Mouse (Mus musculus): ENCODE results near the gene Foxp3.

Foxp3 gene

GRCm38 (mm10) chrX:7610536-7611258, 37.3 kb downstream of the Foxp3 start:
- DNase-seq (ENCODE audit: low read depth in 1 of 2, low spot score in 2 of 2): no peak

DNA sequence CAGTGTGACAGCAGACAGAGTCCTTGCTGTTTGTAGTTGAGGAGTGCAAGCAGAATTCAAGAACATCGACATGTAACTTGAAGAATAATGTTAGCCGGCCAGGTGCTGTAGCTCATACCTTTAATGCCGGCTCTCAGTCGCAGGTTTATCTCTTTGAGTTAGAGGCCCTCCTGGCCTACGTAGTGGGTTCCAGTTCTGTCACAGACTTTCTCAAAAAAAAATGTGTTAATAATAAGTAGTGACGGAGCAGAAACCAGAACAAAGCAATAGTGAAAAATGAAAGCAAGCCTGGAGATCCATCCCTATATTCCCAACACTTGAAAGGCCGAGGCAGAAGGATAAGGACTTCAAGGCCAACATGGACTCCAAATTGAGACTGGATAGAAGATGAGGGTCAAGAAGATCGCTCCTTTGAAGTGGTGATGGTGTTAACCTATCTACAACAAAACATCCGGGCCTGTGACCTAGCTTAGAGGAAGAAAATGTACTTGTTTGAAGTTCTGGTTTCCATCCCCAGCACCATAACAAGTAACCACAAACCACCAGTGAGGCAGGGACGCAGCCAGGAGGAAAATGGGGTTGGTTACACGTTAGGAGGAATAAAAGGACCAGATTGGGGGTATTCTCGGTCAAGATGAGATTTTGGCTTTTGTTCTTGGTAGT, 44.6 kb downstream of the Foxp3 start:
- no peak for DNase-seq (ENCODE audit: low read depth in 1 of 2, low spot score in 2 of 2)

DNA sequence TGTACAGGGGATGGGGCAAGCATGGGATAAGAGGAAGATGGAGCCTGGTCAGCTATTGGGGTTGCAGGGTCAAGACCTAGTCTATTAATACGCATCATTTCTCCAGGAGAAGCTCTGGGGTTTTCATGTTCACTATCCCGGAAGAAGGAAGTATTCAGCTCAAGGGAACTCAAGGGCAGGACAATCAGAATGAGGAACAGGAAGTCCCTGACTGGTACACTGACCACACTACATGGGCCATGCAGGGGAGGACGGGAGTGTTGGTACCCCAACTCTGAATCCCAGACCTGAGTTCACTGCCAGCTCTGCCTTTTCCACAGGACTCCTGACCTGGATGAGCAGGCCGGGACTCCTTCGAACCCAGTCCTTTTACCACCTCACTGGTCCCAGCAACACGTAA, 59.1 kb downstream of the Foxp3 start:
- DNase-seq (ENCODE audit: low read depth in 1 of 2, low spot score in 2 of 2): no peak

DNA sequence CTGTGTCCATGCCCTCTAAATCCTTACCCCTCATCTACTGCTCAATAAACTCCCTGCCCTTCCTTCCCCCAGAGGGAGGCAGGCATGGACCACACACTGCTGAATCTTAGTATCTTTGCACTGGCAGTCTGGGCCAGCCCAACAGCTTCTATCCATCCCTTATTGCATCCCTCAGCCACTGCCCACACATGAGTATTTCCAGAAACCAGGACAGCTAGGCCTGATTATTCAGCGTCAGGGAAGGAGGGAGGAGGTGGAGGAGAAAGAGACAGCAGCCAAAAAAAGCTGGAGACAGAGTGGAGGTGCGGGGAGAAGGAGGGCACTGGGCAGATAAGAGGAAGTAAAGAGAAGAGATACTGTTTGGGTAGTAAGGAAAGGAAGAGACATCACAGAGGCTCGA, 61.7 kb downstream of the Foxp3 start:
- DNase-seq (ENCODE audit: low read depth in 1 of 2, low spot score in 2 of 2): no peak

DNA sequence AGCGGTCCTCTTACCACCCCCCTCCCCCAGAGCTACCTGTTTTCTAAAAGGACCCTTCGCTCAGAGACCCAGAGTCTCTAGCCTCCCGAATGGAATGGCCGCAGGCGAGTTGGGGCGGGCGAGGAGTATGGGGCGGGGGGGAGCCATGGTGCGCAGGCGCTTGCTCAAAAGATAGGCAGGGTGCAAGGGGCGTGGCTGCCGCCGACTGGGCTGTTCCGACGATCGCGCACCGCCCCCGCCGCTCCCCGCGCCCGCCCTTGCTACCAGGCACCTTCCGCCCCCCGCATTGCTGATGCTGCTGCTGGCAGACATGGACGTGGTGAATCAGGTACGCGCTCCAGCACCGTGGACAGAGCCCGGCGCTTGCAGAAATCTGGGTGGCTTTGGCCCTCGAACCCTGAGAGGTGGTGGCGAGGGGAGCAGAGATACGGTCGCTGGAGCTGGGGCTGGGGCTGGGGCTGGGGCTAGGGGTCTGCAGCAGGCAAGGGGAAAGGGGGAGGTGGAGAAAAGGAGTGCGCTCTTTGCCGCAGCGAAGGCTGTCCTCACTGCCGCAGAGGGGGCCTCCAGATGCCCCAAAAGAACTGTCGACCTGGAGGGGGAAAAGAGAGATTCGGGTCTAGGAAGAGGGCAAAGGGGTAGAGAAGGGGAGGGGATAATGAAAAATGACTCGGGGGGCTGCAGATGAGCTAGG, 65.1 kb downstream of the Foxp3 start, which contains the start of gene Syp:
Gene Syp (plus strand): TSS at position 71 of the 691 bp plus-strand sequence.
- DNase-seq (ENCODE audit: low read depth in 1 of 2, low spot score in 2 of 2): peak; percentile 23 to 37

DNA sequence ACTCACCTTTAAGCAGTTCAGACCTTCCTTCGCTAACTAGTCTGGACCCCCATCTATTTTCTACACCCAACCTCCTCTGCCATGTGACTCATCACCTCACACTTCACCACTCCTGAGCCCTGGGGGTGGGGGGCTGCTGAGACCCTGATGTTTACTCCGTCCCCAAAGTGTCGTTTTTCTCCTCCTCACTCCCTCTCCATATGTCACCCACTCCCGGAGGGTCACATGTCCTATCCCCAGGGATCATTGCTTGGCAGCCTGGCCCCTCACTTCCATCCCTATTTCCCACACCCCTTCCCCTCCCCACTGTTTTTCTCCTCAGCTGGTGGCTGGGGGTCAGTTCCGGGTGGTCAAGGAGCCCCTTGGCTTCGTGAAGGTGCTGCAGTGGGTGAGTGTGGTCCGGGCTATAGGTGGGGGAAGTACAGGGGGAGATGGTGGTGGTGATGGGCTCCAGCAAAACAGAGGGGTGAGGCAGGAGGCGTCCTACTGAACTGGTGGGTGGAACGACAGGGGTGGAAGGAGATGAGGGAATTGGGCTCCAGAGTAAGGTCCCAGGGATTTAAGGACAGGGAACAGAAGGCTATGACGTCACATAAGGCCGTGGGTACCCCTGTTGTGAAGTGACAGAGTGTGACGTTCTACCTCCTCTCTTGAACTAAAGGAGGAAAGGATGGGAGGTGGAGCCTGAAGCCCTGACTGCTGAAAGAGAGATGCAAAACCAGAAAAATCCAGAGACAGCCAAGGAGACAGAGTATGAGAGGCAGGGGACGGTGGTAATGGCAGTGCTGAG, 66.3 kb downstream of the Foxp3 start:
- DNase-seq (ENCODE audit: low read depth in 1 of 2, low spot score in 2 of 2): no peak

DNA sequence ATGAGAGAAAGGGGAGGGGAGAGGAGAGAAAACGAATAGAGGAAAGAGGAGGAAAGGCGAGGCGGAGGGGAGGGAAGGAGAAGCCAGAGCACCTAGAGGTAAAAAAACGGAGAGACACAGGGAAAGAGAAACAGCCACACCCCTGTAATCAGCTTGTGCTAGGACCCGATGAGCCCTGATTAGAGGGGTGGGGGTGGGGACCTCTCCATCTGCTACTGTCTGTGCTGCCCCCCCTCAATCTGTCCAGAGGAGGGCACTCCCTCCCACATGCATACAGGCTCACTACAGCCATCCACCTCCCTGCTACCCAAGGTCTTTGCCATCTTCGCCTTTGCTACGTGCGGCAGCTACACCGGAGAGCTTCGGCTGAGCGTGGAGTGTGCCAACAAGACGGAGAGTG, 67.3 kb downstream of the Foxp3 start:
- DNase-seq (ENCODE audit: low read depth in 1 of 2, low spot score in 2 of 2): no peak
